Mouse (Mus musculus) embryonic fibroblast, embryonic 13.5 days (primary cell): ENCODE results near the gene Qpctl.

Source experiments
- CTCF ChIP-seq: IDR thresholded peaks from 2 replicates; pipeline ENCODE4 v1.5.1; 2011; ENCODE audit warnings: mild to moderate bottlenecking, control low read depth, low read length, moderate library complexity, borderline replicate concordance; ENCODE audit not compliant: insufficient read depth
- POLR2A ChIP-seq: IDR thresholded peaks from 2 replicates; pipeline ENCODE4 v1.6.1; 2011; ENCODE audit warnings: low read depth, mild to moderate bottlenecking, control low read depth, low read length, moderate library complexity

DNA sequence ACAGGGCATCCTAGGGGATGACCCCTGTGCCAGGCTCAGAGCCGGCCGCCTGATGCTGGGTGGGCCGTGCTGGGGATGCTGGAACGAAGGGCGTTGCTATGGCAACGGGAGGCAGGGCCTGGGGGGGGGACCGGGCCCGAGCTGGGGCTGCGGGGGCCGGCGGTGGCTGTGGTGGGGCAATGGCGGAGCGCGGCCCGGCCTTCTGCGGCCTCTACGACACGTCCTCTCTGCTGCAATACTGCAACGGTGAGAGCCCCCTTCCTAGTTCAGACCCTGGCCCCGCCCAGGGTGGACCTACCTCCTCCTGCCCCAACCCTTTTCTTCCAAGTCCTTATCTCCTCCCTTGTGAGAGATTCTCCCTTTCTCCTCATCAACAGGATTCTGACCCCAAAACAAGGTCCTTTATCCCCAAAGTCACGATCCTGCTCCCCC, 27.4 kb upstream of the Qpctl start:
- TF ChIP-seq CTCF (no peak), POLR2A (no peak)
